Mouse (Mus musculus) bone marrow macrophage, adult 2 months (primary cell): Measurements from ENCODE around the gene Gatad2b.

Experiments
- CTCF ChIP-seq: IDR thresholded peaks from 2 replicates; pipeline ENCODE4 v1.5.1; 2012; ENCODE audit warnings: low read depth, mild to moderate bottlenecking, low read length, moderate library complexity
- POLR2A ChIP-seq: IDR thresholded peaks from 2 replicates; pipeline ENCODE4 v1.6.1; 2012; ENCODE audit warnings: mild to moderate bottlenecking, low read depth, low read length, borderline replicate concordance

- TF ChIP-seq CTCF (no peak), POLR2A (no peak)
These were observed 66.3 kb downstream of the Gatad2b start for GRCm38 (mm10) chr3:90359230-90359629.
